Mouse (Mus musculus): ENCODE measurements around the gene Nav1. TPM values are rescaled to one million over a fixed set of nuclear protein-coding genes. Genes with fewer than 3 reads are reported as not detected.

Gene Nav1
- polyA plus RNA-seq, 1 experiment from 2014 or later, result 13.3 TPM

DNA sequence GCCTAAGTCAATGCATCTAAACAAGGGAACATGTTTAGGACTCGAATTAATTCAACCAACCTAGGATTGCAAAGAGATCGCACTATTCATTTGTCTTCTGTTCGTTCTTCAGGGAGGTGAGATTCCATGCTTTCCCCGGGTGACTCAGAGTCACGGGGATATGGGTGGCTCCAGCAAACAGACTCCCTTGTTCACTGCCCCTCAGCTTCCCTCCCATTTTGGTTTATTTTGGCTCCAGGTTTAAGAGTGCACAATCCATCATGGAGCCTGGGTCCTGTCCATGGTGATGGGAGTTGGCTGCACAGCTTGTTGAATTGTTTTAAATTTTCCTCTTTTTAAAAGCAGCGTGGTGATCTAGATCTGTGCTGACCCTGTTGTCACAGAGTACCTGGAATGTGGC lies 123.1 kb downstream of the Nav1 start:
- H3K4me2 ChIP-seq, result no peak overlapping the region
- WGBS, result 95% methylated on average over 6 of the region's 6 CpGs
- ATAC-seq (ENCODE audit: low FRiP score) (no peak), DNase-seq (ENCODE audit: low spot score, missing footprints) (no peak)
- no peak overlapping the region for H3K9ac ChIP-seq (ENCODE audit: low read length)
- no peaks in the 10 kb centered on the region for H3K9me3 ChIP-seq (ENCODE audit: control insufficient read depth, low read length)
- no peak overlapping the region for H3K4me3 ChIP-seq (ENCODE audit: low read depth, low read length)
- H3K27me3 ChIP-seq (ENCODE audit: control insufficient read depth, insufficient read depth, low read length), result no peaks in the 10 kb centered on the region
- H3K27ac ChIP-seq (ENCODE audit: low read depth, low read length), result no peak overlapping the region
- no peaks in the 10 kb centered on the region for H3K4me1 ChIP-seq (ENCODE audit: control insufficient read depth, insufficient read depth, low read length)
- no peaks in the 10 kb centered on the region for H3K36me3 ChIP-seq (ENCODE audit: control insufficient read depth, insufficient read depth, low read length)

DNA sequence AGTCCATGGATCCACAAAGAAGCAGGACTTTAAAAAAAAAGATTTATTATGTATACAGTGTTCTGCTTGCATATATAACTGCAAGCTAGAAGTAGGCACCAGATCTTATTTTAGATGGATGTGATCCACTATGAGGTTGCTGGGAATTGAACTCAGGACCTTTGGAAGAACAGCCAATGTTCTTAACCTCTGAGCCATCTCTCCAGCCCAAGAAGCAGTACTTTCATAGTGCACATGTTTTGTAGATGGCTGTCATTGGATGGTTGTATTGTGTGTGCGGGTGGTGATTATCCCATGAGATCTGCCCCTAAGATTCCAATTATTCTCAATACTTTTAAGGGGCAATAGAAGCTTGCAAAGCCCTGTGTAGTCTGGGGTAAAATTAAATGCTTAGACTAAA lies 124.4 kb downstream of the Nav1 start:
- H3K27ac ChIP-seq (ENCODE audit: low read depth, low read length), result no peak overlapping the region

DNA sequence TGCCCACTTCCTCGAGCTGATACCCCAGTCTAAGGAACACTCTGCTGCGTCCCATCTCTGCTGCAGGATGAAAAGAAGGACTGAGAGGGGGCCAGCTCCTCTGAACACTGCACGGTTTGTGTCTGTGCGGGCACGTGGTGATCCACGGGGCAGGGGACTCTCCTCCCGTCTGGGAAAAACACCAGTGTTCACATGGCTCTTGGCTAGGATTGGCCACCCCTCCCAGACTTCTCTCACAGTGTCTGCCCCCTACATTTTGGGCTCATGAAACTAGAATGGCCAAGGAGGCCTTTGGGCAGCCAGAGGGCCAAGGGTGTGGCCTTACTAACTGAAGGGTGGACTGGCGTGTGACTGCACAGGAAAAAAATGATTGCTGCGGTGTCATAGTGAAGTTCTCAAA lies 125.4 kb downstream of the Nav1 start:
- no peak overlapping the region for H3K9ac ChIP-seq (ENCODE audit: low read length)
- ATAC-seq (ENCODE audit: low FRiP score), result no peak
- no peak overlapping the region for H3K4me3 ChIP-seq (ENCODE audit: low read depth, low read length)
- no peaks in the 10 kb centered on the region for H3K9me3 ChIP-seq (ENCODE audit: control insufficient read depth, low read length)
- no peaks in the 10 kb centered on the region for H3K4me1 ChIP-seq (ENCODE audit: control insufficient read depth, insufficient read depth, low read length)
- no peak overlapping the region for H3K27ac ChIP-seq (ENCODE audit: low read depth, low read length)
- WGBS, result 90% methylated on average over 9 of the region's 9 CpGs
- no peak overlapping the region for H3K4me2 ChIP-seq
- H3K27me3 ChIP-seq (ENCODE audit: control insufficient read depth, insufficient read depth, low read length), result no peaks in the 10 kb centered on the region
- DNase-seq (ENCODE audit: low spot score, missing footprints), result no peak
- H3K36me3 ChIP-seq (ENCODE audit: control insufficient read depth, insufficient read depth, low read length), result no peaks in the 10 kb centered on the region

More for the DNA sequence above, 124.4 kb downstream of the Nav1 start:
- H3K9me3 ChIP-seq (ENCODE audit: control insufficient read depth, low read length), result no peaks in the 10 kb centered on the region
- no peaks in the 10 kb centered on the region for H3K4me1 ChIP-seq (ENCODE audit: control insufficient read depth, insufficient read depth, low read length)
- no peaks in the 10 kb centered on the region for H3K27me3 ChIP-seq (ENCODE audit: control insufficient read depth, insufficient read depth, low read length)
- DNase-seq (ENCODE audit: low spot score, missing footprints) (no peak), ATAC-seq (ENCODE audit: low FRiP score) (no peak)
- H3K9ac ChIP-seq (ENCODE audit: low read length), result no peak overlapping the region
- no peaks in the 10 kb centered on the region for H3K36me3 ChIP-seq (ENCODE audit: control insufficient read depth, insufficient read depth, low read length)
- H3K4me2 ChIP-seq, result no peak overlapping the region
- H3K4me3 ChIP-seq (ENCODE audit: low read depth, low read length), result no peak overlapping the region
- WGBS, result 89% methylated on average over 1 of the region's 1 CpGs

DNA sequence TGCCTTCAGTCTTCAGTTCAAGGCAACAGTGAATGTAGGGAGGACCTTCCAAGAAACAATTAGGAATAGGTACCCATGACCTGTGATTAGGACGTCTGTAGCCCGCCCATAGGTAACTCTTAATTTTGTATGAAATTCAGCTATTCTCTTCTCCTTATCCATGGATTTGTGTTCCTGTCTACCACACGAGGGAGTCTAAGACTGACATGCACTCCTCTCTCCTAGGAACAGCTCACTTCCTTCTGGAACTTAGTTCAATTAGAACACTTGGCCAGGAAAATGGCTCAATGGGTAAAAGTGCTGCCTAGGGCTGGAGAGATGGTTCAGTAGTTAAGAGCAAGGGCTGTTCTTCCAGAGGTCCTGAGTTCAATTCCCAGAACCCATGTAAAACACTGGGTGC lies 126.3 kb downstream of the Nav1 start:
- Histone ChIP-seq H3K4me3 (ENCODE audit: low read depth, low read length) (no peak overlapping the region), H3K27ac (ENCODE audit: low read depth, low read length) (no peak overlapping the region), H3K4me1 (ENCODE audit: control insufficient read depth, insufficient read depth, low read length) (no peaks in the 10 kb centered on the region), H3K9me3 (ENCODE audit: control insufficient read depth, low read length) (no peaks in the 10 kb centered on the region), H3K9ac (ENCODE audit: low read length) (no peak overlapping the region), H3K4me2 (no peak overlapping the region), H3K36me3 (ENCODE audit: control insufficient read depth, insufficient read depth, low read length) (no peaks in the 10 kb centered on the region), H3K27me3 (ENCODE audit: control insufficient read depth, insufficient read depth, low read length) (no peaks in the 10 kb centered on the region)
- DNase-seq (ENCODE audit: low spot score, missing footprints) (no peak), ATAC-seq (ENCODE audit: low FRiP score) (no peak)
- WGBS, result 84% methylated on average over 3 of the region's 3 CpGs

DNA sequence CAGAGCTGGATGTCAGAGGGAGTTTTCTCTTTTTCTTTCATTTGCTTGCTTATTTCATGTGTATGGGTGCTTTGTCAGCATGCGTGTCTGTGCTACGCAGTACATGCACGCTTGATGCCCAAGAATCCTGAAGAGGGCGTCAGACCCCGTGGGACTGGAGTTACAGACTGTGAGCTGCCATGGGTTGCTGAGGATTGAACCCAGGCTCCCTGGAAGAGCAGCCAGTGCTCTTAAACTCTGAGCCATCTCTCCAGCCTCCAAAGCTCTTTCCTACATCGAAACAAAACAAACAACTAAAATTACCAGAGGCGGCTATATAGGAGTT lies 131.6 kb downstream of the Nav1 start:
- no peak overlapping the region for H3K27ac ChIP-seq (ENCODE audit: low read depth, low read length)
- H3K36me3 ChIP-seq (ENCODE audit: control insufficient read depth, insufficient read depth, low read length), result peaks cover 4% of the 10 kb centered on the region; the same call in 1 of the 2 replicates
- ATAC-seq (ENCODE audit: low FRiP score), result no peak
- WGBS, result 90% methylated on average over 7 of the region's 7 CpGs
- no peaks in the 10 kb centered on the region for H3K9me3 ChIP-seq (ENCODE audit: control insufficient read depth, low read length)
- no peaks in the 10 kb centered on the region for H3K4me1 ChIP-seq (ENCODE audit: control insufficient read depth, insufficient read depth, low read length)
- H3K4me2 ChIP-seq, result no peak overlapping the region
- H3K27me3 ChIP-seq (ENCODE audit: control insufficient read depth, insufficient read depth, low read length), result no peaks in the 10 kb centered on the region
- H3K4me3 ChIP-seq (ENCODE audit: low read depth, low read length), result no peak overlapping the region
- H3K9ac ChIP-seq (ENCODE audit: low read length), result no peak overlapping the region
- no peak for DNase-seq (ENCODE audit: low spot score, missing footprints)

DNA sequence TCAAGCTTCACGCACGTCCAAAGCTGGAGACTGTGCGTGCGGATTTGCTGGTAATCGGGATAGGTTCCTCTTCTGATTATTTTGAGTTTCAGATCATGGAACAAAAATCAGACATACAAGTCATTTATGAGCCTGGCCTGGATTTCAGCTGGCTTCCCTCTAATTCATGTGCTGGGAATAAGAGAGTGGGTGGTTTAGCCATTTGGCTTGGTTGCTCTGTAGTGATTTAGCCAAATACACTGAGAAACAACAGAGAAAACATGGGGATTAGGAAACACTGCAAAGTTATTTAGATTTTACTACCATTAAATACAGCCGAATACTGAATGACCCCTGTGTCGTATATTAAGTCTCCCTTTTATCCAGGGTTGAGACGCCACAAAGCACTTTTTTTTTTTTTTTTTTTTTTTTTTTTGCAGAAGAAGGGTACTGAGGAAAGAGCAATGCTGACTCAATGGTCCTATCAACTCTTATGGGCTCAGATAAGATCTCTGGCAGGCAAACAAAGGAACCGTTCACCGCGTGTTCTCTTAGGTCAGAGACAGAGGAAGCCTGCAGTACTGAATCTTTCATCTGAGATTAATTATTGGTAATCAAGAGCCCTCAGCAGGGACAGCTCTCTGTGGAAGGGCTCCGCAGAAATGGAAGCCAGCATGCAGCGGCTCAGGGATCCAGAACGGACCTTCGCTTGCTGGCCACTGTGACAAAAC lies 132.1 kb downstream of the Nav1 start:
- no peak for ATAC-seq (ENCODE audit: low FRiP score)
- no peak overlapping the region for H3K4me3 ChIP-seq (ENCODE audit: low read depth, low read length)
- no peaks in the 10 kb centered on the region for H3K27me3 ChIP-seq (ENCODE audit: control insufficient read depth, insufficient read depth, low read length)
- no peak overlapping the region for H3K27ac ChIP-seq (ENCODE audit: low read depth, low read length)
- H3K36me3 ChIP-seq (ENCODE audit: control insufficient read depth, insufficient read depth, low read length), result peaks cover 5% of the 10 kb centered on the region; the same call in 1 of the 2 replicates
- 76% methylated on average over 15 of the region's 15 CpGs for WGBS
- H3K9ac ChIP-seq (ENCODE audit: low read length), result no peak overlapping the region
- H3K4me1 ChIP-seq (ENCODE audit: control insufficient read depth, insufficient read depth, low read length), result no peaks in the 10 kb centered on the region
- DNase-seq (ENCODE audit: low spot score, missing footprints), result no peak
- H3K4me2 ChIP-seq, result no peak overlapping the region
- H3K9me3 ChIP-seq (ENCODE audit: control insufficient read depth, low read length), result no peaks in the 10 kb centered on the region

DNA sequence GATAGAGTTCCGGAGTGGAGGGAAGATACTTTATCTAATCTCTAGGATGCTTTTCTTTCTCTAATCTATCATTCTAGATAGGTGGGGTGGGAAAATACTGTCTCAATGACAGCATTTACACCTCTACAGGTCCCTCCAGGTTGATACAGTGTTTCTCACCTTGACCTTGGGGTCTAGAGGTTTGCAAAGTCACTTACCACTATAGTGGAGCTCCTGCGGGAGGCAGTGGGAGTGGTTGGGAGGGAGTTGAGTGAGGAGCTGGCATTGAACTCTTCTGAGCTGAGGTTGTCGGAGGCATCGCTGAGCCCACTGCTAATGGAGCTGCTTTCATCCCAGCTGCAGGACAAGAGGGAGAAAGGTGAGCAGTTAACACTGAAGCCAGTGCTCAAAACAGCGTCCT lies 134.6 kb downstream of the Nav1 start:
- 84% methylated on average over 5 of the region's 5 CpGs for WGBS
- Histone ChIP-seq H3K4me2 (no peak overlapping the region), H3K27ac (ENCODE audit: low read depth, low read length) (no peak overlapping the region), H3K9ac (ENCODE audit: low read length) (no peak overlapping the region), H3K4me3 (ENCODE audit: low read depth, low read length) (no peak overlapping the region), H3K36me3 (ENCODE audit: control insufficient read depth, insufficient read depth, low read length) (peaks cover 5% of the 10 kb centered on the region; the same call in 1 of the 2 replicates), H3K9me3 (ENCODE audit: control insufficient read depth, low read length) (no peaks in the 10 kb centered on the region), H3K27me3 (ENCODE audit: control insufficient read depth, insufficient read depth, low read length) (no peaks in the 10 kb centered on the region), H3K4me1 (ENCODE audit: control insufficient read depth, insufficient read depth, low read length) (no peaks in the 10 kb centered on the region)
- DNase-seq (ENCODE audit: low spot score, missing footprints) (no peak), ATAC-seq (ENCODE audit: low FRiP score) (no peak)

DNA sequence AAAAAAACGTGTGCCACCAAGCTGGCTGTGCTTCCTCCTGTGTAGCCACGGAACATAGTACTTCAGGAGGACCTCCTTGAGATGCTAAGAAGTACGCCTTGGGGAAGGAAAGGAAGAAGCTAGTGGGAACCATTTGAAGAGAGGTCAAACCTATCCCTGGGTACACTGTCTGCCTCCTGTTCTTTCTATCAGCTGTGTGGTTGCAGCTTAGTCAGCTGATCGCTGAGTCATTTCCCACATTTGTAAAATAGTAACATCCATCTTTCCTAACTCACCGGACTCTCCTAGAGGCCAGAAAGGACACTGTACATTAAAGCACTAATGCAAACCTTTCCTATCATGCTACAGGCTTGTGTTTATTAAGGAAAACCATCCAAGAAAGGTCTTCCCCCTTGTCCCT lies 135.4 kb downstream of the Nav1 start:
- Histone ChIP-seq H3K27ac (ENCODE audit: low read depth, low read length) (no peak overlapping the region), H3K9me3 (ENCODE audit: control insufficient read depth, low read length) (no peaks in the 10 kb centered on the region), H3K4me3 (ENCODE audit: low read depth, low read length) (no peak overlapping the region), H3K9ac (ENCODE audit: low read length) (no peak overlapping the region), H3K27me3 (ENCODE audit: control insufficient read depth, insufficient read depth, low read length) (no peaks in the 10 kb centered on the region), H3K4me1 (ENCODE audit: control insufficient read depth, insufficient read depth, low read length) (no peaks in the 10 kb centered on the region), H3K4me2 (no peak overlapping the region), H3K36me3 (ENCODE audit: control insufficient read depth, insufficient read depth, low read length) (peaks cover 8% of the 10 kb centered on the region; the same call in 1 of the 2 replicates)
- 91% methylated on average over 5 of the region's 5 CpGs for WGBS
- ATAC-seq (ENCODE audit: low FRiP score) (no peak), DNase-seq (ENCODE audit: low spot score, missing footprints) (no peak)

DNA sequence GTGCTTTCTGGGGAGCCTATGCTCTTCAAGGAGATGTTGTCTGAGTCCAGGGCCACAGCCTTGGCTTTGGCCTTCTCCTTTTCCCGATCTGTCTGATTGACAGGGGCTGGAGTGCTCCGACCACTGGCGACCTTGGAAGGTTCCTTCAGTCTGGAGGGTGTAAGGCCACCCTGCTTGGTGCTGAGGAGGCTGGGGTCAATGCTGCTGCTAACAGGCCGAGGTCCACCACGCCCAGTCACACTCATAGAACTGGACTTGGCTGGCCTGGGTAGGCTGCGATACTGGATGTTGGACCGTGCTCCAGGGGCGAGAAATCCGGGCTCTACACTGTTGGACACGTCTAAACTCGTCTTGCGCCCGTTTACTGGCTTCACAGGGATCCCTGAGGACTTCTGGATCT lies 136.5 kb downstream of the Nav1 start:
- Histone ChIP-seq H3K36me3 (ENCODE audit: control insufficient read depth, insufficient read depth, low read length) (peaks cover 8% of the 10 kb centered on the region; the same call in 1 of the 2 replicates), H3K9ac (ENCODE audit: low read length) (no peak overlapping the region), H3K27me3 (ENCODE audit: control insufficient read depth, insufficient read depth, low read length) (no peaks in the 10 kb centered on the region), H3K4me1 (ENCODE audit: control insufficient read depth, insufficient read depth, low read length) (no peaks in the 10 kb centered on the region), H3K27ac (ENCODE audit: low read depth, low read length) (no peak overlapping the region), H3K4me2 (no peak overlapping the region), H3K4me3 (ENCODE audit: low read depth, low read length) (no peak overlapping the region), H3K9me3 (ENCODE audit: control insufficient read depth, low read length) (no peaks in the 10 kb centered on the region)
- DNase-seq (ENCODE audit: low spot score, missing footprints) (peak; percentile 45), ATAC-seq (ENCODE audit: low FRiP score) (no peak)
- 93% methylated on average over 13 of the region's 13 CpGs for WGBS

Measured in midbrain, embryonic 11.5 days (tissue).